Mouse (Mus musculus) retina, embryonic 14.5 days (tissue): ENCODE results near the gene Fbxw11.

Experiments used
- DNase-seq: peaks from one replicate; pipeline ENCODE4 v3.0.0-alpha.2; 2015; ENCODE audit warnings: low spot score

Gene Fbxw11

DNA sequence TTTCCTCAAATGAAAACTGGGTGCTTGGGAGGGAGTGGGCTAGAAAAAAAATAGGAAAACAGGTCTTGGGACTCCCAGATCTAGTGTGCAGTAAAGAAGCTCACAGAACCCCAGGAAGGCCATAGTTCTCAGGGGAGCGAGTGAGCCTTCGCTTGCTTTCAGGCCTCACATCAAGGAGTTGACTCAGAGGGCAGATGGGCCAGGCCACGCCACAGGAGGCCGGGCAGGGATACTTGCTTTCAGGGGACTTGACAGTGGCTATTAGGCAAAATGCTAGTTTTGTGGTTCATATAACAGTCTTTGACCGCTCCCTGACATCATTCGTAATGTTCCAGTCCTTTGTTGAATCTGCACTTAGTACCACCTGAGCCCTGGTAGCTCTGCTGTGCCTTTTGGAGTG, 18.6 kb upstream of the Fbxw11 start:
- DNase-seq = no peak

DNA sequence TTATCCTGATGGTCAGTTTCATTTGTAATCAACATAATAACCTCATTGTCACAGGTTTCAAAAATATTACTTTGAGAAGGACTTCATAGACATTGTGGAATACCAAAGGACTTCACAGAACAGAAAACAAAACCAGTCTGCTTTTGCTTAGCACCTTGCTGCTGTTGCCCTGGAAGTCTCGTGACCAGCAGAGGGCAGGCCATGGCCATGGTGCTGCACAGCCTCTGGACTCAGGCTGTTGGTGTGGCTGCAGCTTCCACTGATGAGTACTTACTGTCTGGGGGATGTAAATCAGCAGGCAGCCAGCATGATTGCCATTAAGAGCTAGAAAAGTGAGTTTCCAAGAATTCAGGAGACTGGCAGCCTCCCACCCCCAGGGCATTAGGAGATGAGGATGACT, 16.8 kb upstream of the Fbxw11 start:
- DNase-seq = peak; percentile 71

DNA sequence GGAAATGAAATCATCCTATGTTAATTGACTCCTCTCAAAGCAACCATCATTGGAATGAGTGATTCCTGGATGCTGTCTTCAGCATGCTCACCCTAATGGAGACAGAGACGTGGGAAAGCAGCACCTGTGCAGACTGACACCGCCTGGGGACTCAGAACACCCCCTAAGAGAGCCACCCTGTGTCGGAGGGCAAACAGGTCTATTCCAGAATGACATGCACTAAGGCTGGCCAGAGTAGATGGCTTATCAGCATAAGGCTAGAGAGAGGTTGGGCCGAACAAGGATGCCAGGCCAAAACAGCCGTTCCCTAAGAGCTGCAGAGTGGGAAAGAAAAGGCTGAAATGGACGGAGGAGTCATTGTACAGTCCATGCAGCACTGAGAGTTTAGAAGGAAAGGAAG, 16.4 kb upstream of the Fbxw11 start:
- no peak for DNase-seq

DNA sequence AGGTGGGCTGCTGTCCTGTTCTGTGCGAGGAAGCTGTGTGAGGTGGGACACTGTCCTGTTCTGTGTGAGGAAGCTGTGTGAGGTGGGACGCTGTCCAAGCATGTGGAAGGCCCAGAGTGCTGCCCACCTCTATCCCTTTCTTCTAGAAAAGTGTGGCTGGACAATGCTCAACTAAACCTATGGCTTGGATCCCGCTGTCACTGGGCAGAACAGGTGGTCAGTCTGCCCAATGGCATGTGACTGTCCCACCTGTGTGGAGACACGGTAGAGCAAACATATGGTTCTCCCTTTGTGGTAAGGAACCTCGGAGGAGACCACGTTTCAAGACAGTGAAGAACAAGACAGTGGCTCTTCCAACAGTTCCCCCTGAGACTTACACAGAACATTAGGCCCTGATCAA, 14.6 kb upstream of the Fbxw11 start:
- no peak for DNase-seq

DNA sequence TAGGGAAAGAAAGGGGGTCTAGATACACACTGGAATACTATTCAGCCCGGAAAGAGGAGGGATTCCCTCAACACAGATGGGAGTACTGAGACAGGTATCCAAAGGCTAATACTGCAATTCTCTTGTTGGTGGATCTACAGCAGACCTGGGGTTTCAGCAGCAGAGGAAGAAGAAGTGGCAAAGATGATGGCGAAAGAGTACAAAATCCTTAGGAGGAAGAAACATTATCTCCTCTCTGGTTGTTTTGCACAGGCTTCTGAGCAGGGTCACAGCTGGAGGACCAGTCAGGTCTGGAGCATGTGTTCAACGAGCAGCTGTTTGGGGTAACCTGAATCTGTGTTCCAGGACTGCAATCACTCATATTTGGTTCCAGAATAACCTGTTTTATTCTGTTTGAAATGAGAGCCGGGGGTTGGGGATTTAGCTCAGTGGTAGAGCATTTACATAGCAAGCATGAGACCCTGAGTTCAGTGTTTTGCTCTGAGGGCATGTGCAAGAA, 12.8 kb upstream of the Fbxw11 start:
- no peak for DNase-seq

DNA sequence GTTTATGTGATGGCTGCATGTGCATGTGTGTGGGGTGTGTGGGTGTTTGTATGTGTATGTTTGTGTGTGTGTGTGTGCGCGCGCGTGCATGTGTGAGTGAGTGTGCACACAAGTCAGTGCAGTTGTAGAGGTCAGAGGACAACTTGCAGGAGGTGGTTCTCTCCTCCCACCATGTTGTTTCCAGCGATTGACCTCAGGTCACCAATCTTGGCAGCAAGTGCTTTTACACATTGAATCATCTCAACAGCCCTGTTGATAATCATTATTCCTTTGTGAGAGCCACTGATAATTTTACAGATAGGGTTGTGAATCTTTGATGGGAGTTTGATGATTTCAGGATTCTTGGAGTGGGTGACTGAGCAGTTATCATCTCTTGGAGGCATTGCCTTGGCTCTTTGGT, 9.9 kb upstream of the Fbxw11 start:
- no peak for DNase-seq

DNA sequence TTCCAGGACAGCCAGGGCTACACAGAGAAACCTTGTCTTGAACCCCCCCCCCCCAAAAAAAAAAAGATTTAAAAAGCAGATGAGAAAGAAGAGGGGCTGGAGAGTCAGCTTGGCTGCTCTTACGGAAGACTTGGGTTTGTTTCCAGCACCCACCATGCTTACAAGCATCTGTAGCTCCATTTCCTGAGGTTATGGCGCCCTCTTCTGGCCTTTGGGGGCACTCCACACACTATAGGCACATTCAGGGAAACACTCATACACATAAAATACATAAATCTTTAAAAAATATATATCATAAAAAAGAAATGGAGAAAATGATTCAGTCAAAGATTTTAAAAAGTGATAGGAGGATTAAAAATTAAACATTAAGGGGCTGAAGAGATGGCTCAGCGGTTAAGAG, 9.0 kb upstream of the Fbxw11 start:
- DNase-seq = no peak

DNA sequence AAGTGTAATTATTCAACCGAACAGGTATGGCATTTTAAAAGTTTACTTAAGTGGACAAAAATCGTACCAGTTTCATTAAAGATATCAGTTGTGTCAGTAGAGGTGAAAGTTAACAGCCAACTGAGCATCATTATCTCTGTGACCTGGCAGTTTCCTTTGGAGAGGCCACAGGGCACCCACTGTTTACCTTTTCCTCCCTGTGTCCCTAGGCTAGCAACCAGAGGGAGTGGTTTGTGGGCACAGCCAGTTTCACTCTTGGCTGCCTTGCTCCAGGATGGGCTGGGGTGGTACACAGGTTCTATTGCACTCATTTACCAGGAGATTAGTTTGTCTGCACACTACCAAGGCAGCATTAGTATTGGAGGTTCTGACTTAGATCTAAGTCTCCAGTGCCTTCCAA, 8.4 kb upstream of the Fbxw11 start:
- DNase-seq = no peak

DNA sequence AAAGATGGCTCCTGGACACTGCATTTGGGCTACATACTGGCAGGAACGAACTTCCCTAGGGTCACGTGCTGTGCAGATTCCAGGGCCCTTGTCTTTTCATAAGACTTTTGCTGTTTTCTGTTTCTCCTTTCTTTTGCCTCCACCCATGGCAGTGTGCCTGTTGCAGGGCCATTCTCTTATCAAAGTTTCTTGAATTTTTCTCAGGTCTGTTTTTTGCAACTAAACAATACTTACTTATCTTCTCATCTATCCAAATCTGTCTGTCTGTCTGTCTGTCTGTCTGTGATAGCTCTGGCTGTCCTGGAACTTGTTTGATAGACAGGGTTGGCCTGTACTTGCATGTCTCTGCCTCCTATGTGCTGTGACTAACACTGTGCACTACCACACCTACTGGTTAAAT, 7.7 kb upstream of the Fbxw11 start:
- DNase-seq = no peak

DNA sequence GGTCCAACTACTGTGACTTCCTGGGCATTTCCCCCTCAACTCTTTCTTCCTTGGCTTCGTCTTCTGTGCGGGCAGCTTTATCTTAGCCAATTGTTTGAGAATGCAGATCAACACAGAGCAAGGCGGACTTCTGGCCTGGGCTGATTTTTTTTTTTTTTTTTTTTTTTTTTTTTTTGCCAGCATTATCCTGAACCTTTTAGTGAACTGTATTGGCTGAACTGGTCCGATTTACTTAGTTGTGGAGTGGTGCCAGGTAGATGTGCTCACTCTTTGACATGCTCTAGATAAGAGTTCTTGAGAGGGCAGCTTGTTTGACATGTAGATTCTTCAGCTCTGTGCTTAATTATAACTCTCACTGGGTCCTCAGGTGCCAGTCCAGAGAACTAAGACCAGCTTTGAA, 6.2 kb upstream of the Fbxw11 start:
- DNase-seq = no peak

DNA sequence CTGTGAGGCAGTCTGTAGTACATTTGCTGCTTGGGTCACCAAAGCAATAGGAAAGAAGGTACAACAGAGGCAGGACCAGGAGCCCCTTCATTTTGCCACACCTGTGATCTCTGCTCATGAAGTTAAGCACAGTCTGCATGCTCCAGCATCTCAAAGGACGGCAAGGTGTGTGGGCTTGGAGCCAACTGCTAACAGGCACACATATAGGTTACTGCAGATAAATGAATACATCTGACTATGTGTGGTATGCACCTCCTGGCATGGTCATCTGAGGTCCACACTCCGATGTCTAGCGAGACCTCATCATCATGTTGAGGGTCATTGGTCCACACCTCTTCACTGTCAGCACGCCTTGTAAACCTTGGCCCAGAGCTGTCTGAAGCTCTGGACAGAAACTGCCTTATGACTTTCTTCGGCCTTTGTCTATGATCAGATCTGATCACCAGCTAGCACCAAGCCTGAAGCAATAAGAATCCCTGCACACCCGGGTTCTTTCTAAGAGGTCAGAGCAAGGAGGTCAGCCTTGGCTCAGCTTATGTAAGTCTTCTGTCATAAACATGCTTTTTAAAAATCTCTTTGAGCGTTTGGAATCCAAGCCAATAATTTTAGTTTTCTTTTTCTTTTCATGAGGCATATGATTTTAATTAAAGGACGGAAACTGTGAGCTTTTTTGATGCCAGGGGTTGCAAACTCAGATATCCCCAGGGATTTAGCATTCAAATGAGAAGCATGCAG, 3.8 kb upstream of the Fbxw11 start:
- no peak for DNase-seq

DNA sequence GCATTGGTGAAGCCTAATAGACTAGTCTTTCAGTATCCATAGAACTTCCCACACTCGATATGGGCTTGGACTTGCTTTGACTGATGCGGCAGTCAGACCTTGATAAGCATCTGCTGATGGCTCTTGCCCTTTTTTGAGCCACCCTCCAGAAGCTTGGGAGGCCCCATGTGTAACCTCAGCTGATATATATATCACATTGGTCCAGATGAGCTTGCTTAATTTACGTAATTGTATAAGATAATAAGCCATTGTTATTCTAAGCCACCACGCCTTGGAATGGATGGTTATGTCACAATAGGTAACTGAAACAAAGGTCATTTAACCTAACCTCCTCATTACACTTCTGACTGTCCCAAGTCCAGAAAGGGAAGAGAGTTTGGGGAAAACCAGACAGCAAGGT, 1.9 kb upstream of the Fbxw11 start:
- no peak for DNase-seq

DNA sequence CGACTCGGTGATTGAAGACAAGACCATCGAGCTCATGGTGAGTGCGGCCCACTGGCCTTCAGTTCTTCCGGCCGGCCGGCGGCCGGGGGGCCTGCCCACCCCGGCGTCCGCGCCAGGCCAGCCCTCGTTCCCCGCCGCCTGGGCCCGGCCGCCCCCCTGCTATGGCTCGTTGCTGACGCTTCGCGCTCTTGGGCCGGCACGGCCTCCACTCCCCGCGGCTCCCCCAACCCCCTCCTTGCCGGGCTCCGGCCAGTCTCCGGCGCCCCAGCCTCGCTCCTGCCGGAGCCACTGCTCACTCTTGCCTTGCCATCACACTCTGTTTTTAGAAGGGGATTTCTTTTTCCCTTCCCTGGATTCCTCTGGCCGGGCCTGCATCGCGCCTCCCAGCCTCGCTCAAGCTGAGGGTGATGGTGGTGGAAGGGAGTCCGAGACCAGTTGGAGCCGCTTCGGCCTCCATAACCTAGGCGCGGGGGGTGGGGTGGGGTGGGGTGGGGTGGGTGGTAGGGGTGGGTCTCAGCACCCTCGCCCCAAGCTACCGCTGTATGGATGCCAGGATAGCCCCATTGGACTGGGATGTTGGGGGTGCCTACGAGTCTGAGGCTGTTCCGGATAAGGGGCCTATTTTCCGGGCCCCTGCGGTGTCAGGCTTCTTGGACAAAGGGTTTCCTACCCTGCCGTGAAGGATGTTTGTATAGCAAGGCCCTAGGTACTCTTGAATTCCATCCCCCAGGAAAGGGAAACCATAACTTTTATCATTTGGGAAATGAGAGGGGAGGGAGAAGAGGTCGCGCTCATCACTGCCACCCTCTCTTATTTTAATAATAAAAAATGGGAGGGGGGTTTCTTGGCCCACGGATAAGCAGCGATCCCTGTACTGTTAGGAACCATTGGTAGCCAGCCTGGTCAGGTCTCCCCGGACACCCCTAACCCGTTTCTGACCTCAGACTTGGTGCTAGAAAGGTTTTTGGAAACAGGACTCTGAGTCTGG, 669 bp downstream of the Fbxw11 start:
- DNase-seq = peak; percentile 50

DNA sequence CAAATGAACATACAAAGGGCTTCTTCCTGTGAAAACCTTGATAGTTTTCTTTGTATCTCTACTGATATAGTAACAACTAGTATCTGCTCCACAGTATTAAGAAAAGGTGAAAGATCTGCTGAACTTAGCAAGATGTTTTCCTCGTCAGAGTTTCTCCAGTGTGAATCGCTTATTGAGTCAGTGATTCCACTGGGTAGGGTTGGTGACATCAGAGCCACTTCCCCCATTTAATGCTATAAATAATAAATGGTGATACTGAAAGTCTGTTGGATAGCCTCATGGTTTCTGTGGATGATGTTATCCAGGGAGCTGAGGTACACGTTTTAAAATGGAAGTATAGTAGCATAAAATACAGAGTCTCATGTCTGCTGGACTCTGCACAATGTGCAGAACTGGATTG, 1.5 kb downstream of the Fbxw11 start:
- DNase-seq = peak; percentile 28

DNA sequence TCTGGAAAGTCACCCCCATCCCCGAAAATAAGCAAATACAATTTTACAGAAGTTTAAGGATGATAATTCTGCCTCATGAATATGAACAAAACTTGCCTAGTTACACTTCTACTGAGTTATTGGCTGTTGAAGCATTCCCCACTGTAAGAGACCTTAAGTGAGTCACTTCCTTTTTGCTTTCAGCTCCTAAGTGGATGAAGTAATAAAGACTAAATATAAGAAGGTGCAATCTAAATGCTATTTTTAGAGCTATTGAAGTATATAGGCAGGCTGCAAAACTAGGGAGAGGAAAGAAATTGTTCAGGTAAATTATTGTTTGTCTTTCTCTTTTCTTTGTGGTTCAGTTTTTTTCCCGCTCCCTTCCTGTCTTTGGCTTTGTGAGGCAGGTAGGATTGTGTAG, 4.7 kb downstream of the Fbxw11 start:
- no peak for DNase-seq

DNA sequence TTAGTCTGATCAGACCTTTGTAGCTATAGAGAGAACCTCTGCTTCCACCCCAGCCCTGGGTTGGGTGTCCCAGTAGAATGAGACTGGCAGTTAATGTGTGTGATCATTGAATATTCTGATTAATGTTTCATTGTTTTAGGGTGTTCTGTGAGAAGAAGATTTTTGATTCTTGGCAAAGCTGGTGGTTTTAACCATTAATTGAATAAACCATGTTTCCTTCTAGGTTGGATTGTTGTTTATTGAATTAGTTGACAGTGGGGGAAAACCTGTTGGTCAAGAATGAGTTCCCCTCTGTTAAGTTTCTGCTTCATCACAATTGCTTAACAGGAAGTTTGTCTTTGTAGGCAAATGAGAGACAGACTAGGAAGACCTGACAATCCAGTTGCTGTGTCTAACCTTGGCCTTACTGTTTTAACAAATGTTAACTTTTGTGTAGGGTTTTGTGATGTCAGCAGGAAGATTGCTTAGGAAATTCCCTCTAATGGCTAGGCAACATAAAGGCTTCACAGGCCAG, 7.8 kb downstream of the Fbxw11 start:
- no peak for DNase-seq

DNA sequence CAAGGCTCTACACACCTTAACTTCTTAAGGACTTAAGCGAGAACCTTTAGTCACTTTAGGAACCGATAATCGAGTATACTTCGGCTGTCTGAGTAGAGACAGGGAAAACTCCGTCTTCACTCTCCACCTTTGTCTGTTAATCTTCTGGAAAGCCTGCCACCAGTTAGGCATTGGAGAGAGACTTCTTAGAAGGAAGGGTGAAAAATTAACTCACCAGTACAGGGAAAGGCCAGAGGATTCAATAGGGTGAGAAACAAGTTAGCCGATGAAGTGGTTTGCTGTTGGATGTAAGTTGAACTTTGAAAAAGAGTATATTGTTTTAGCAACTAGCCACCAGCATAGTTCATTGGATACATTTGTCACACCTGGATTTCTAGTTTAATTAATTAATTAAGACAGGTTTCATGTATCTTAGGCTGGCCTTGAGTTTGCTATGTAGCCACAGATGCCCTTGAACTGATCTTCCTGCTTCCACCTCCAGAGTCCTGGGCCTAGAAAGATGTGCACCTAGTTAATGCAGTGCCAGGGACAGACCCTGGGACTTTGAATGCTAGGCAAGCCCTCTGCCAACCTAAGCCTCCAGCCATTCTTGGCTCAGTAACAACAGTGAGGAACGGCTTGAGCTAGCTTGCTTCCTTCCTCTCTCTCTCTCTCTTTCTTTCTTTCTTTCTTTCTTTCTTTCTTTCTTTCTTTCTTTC, 8.5 kb downstream of the Fbxw11 start:
- no peak for DNase-seq

DNA sequence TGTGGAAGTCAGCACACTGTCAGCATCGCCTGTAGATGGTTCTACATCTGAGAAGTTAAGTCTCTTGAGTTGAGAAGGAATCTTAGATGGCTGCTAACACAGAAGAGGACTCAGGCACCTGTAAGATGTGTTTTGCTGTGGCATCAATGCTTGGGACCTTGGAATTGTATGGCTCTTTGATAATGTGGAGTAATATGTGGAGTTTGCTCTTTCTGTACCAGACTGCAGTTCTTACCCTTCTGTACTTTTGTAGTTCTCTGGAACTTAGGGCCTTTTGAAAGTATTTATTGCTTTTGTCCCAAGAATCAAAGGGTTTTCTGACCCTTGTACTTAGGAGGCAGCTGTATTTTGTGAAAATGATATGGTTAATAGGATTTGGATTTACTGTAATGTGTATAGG, 9.2 kb downstream of the Fbxw11 start:
- DNase-seq = no peak

DNA sequence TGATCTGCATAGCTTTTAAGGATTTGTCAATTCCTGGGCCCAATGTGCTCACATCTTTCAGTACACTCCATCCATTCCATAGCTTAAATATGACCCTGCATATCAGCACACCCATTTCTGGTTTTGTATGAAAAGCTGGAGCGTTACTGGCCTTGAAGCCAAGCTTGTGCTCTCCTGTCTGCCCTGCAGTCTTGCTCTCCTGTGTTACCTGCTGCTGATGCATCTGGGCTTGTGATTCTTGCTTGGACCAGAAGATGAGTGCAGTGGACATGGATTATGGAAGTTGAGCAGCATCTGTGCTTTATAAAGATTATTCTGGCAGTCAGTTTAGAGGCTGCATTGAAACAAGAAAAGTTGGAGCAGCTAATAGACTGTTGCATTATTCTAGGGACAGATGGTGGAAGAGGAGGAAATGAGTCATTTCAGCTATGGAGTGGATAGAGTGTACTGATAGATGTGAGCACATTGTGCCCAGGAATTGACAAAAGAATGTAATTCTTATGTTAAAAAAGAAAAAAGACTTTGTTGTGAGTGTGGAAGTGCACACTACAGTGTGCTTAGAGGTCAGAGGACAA, 19.6 kb downstream of the Fbxw11 start:
- DNase-seq = no peak

DNA sequence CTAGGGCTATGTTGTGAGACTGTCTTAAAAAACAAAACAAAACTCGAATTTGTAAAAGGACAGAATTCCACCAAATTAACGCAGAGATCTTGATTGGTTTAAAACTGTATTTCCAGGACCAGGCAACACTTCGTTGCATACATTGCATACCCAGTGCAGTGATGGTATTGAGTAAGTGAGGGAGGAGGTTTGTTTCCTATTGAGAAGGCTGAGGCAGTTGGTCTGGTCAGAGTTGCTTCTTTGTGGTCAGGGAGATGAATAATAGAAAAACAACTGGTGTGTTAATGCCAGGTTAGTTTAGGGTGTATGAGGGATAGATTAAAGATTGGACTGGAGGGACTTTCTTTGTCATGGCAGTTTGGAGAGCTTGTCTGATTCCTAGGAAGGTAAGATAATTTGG, 23.1 kb downstream of the Fbxw11 start:
- DNase-seq = no peak

DNA sequence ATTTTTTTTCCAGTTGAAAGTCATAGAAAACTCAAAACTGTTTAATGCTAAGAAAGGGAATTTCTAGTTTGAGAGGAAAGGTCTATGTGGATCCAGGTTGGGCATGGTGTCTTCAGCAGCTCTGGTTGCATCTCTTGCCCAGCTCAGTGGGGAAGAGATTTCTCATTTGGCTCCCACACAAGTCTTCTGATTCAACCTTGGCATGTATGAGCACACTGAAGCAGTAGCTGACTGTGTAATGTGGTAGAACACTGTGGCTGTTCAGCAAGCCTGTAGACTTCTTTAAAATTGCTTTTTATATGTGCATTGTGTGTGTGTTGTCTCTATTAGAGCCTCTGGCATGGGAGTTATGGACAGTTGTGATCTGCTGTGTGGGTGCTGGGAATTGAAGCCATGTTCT, 24.5 kb downstream of the Fbxw11 start:
- no peak for DNase-seq

DNA sequence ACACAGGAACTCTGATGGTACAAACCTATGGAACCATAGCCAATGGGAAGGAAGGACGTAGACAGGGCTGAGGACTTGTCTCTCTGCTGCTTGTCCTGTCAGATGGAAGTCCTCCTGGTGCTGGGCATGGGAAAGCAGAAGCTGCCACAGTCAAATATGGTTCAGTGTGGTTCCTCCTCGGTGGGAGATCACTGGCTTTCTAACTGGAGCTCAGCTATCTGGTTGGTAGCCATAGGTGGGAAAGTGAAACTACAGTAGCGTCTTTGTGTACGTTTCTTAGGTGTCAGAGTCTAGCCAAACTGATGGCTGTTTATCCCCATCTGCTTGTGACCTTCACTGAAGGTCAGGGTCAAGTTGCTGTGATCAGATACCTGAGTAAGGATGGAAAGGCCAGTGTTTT, 29.0 kb downstream of the Fbxw11 start:
- no peak for DNase-seq
